Mouse (Mus musculus): ENCODE data around the gene Pfkl. TPM values are rescaled to one million over a fixed set of nuclear protein-coding genes. Genes with fewer than 3 reads are reported as not detected.
A peak's percentile ranks its signal among the peaks of the same experiment; 100 is the strongest.
"Not testable (repeated sequence)": the region's sequence is repeated elsewhere in the genome, so short reads cannot be mapped to it uniquely, and the experiment has no call there.

Gene Pfkl
- total RNA-seq, 1 experiment: 138 TPM

- H3K9me3 ChIP-seq (ENCODE audit: control insufficient read depth, insufficient read depth, low read depth, low read length): no peaks in the 10 kb centered on the region
- in situ Hi-C loops (cut with MboI; ENCODE audit: low sequenced_read_pairs in 2 of 2, unreplicated experiment in 2 of 2): no loop called here
- H3K4me3 ChIP-seq (ENCODE audit: insufficient read depth in 1 of 2, low read depth in 1 of 2, low read length in 2 of 2, poor library complexity in 1 of 2, severe bottlenecking in 1 of 2): no peak overlapping the region
- H3K27ac ChIP-seq (ENCODE audit: insufficient read depth, low read depth, low read length, poor library complexity, severe bottlenecking): no peak overlapping the region
- peaks cover 0 to 13% of the 10 kb centered on the region in 2 experiments; a peak in 1 of 4 replicates for H3K4me1 ChIP-seq (ENCODE audit: control insufficient read depth in 2 of 2, insufficient read depth in 2 of 2, low read length in 2 of 2, poor library complexity in 1 of 2)
- no peak for DNase-seq (ENCODE audit: low read depth, low spot score)
- TF ChIP-seq ZC3H11A (IDR thresholded peaks at IDR 0.05; ENCODE audit: borderline replicate concordance, low read depth, low read length) (no peak), HCFC1 (IDR thresholded peaks at IDR 0.05; ENCODE audit: borderline replicate concordance, insufficient read depth, low read length) (no peak), MAFK (IDR thresholded peaks at IDR 0.05; ENCODE audit: insufficient read depth, low read depth, low read length) (no peak), CHD2 (IDR thresholded peaks at IDR 0.05; ENCODE audit: low read depth, low read length) (no peak), ZNF384 (IDR thresholded peaks at IDR 0.05; ENCODE audit: low read depth, low read length) (no peak)
- H3K9ac ChIP-seq (ENCODE audit: insufficient read depth, low read depth, low read length, poor library complexity, severe bottlenecking): no peak overlapping the region
- peaks cover 4% of the 10 kb centered on the region; the same call in 1 of the 2 replicates for H3K36me3 ChIP-seq (ENCODE audit: control insufficient read depth, insufficient read depth, low read length, poor library complexity, severe bottlenecking)
Measured at GRCm38 (mm10) chr10:78012661-78013495, 3.0 kb upstream of the Pfkl start.

GRCm38 (mm10) chr10:78011116-78011515, 1.2 kb upstream of the Pfkl start:
- H3K4me1 ChIP-seq (ENCODE audit: control insufficient read depth in 2 of 2, insufficient read depth in 2 of 2, low read length in 2 of 2, poor library complexity in 1 of 2); H3K4me3 ChIP-seq (ENCODE audit: insufficient read depth in 1 of 2, low read depth in 1 of 2, low read length in 2 of 2, poor library complexity in 1 of 2, severe bottlenecking in 1 of 2); H3K9me3 ChIP-seq (ENCODE audit: control insufficient read depth, insufficient read depth, low read depth, low read length); in situ Hi-C loops (cut with MboI; ENCODE audit: low sequenced_read_pairs in 2 of 2, unreplicated experiment in 2 of 2); DNase-seq (ENCODE audit: low read depth, low spot score); H3K9ac ChIP-seq (ENCODE audit: insufficient read depth, low read depth, low read length, poor library complexity, severe bottlenecking); H3K36me3 ChIP-seq (ENCODE audit: control insufficient read depth, insufficient read depth, low read length, poor library complexity, severe bottlenecking); H3K27ac ChIP-seq (ENCODE audit: insufficient read depth, low read depth, low read length, poor library complexity, severe bottlenecking): not testable (repeated sequence)

GRCm38 (mm10) chr10:78010335-78010734, 452 bp upstream of the Pfkl start:
- Histone ChIP-seq H3K4me1 (ENCODE audit: control insufficient read depth in 2 of 2, insufficient read depth in 2 of 2, low read length in 2 of 2, poor library complexity in 1 of 2) (peaks cover 0 to 8% of the 10 kb centered on the region in 2 experiments; a peak in 1 of 4 replicates), H3K4me3 (ENCODE audit: insufficient read depth in 1 of 2, low read depth in 1 of 2, low read length in 2 of 2, poor library complexity in 1 of 2, severe bottlenecking in 1 of 2) (peak overlapping the region; percentile 9 to 99; a peak in 3 of 4 replicates), H3K9ac (ENCODE audit: insufficient read depth, low read depth, low read length, poor library complexity, severe bottlenecking) (peak overlapping the region; percentile 21; the same call in 1 of the 2 replicates), H3K27ac (ENCODE audit: insufficient read depth, low read depth, low read length, poor library complexity, severe bottlenecking) (no peak overlapping the region), H3K36me3 (ENCODE audit: control insufficient read depth, insufficient read depth, low read length, poor library complexity, severe bottlenecking) (peaks cover 13% of the 10 kb centered on the region; the same call in 1 of the 2 replicates), H3K9me3 (ENCODE audit: control insufficient read depth, insufficient read depth, low read depth, low read length) (no peaks in the 10 kb centered on the region)
- in situ Hi-C loops (cut with MboI; ENCODE audit: low sequenced_read_pairs in 2 of 2, unreplicated experiment in 2 of 2): no loop called here
- no peak for DNase-seq (ENCODE audit: low read depth, low spot score)
- TF ChIP-seq MAFK (IDR thresholded peaks at IDR 0.05; ENCODE audit: insufficient read depth, low read depth, low read length): 0 out of 2 replicates have a peak, but pooled peaks have one; percentile 4
- TF ChIP-seq ZC3H11A (IDR thresholded peaks at IDR 0.05; ENCODE audit: borderline replicate concordance, low read depth, low read length): no peak
- no peak for TF ChIP-seq HCFC1 (IDR thresholded peaks at IDR 0.05; ENCODE audit: borderline replicate concordance, insufficient read depth, low read length)

- Histone ChIP-seq H3K36me3 (ENCODE audit: control insufficient read depth, insufficient read depth, low read length, poor library complexity, severe bottlenecking) (peaks cover 18% of the 10 kb centered on the region; the same call in 1 of the 2 replicates), H3K9ac (ENCODE audit: insufficient read depth, low read depth, low read length, poor library complexity, severe bottlenecking) (peak overlapping the region; percentile 89), H3K4me3 (ENCODE audit: insufficient read depth in 1 of 2, low read depth in 1 of 2, low read length in 2 of 2, poor library complexity in 1 of 2, severe bottlenecking in 1 of 2) (peak overlapping the region; percentile 81 to 99), H3K9me3 (ENCODE audit: control insufficient read depth, insufficient read depth, low read depth, low read length) (no peaks in the 10 kb centered on the region), H3K27ac (ENCODE audit: insufficient read depth, low read depth, low read length, poor library complexity, severe bottlenecking) (peak overlapping the region; percentile 93), H3K4me1 (ENCODE audit: control insufficient read depth in 2 of 2, insufficient read depth in 2 of 2, low read length in 2 of 2, poor library complexity in 1 of 2) (peaks cover 0 to 10% of the 10 kb centered on the region in 2 experiments; a peak in 1 of 4 replicates)
- TF ChIP-seq MAFK (IDR thresholded peaks at IDR 0.05; ENCODE audit: insufficient read depth, low read depth, low read length) (no peak), ZC3H11A (IDR thresholded peaks at IDR 0.05; ENCODE audit: borderline replicate concordance, low read depth, low read length) (no peak), ZNF384 (IDR thresholded peaks at IDR 0.05; ENCODE audit: low read depth, low read length) (no peak), HCFC1 (IDR thresholded peaks at IDR 0.05; ENCODE audit: borderline replicate concordance, insufficient read depth, low read length) (no peak; the same call in 1 of the 2 replicates), CHD2 (IDR thresholded peaks at IDR 0.05; ENCODE audit: low read depth, low read length) (no peak)
- DNase-seq (ENCODE audit: low read depth, low spot score): peak; percentile 95
- in situ Hi-C loops (cut with MboI; ENCODE audit: low sequenced_read_pairs in 2 of 2, unreplicated experiment in 2 of 2): no loop called here
Measured at GRCm38 (mm10) chr10:78009184-78009944, 519 bp downstream of the Pfkl start.
